ENCODE assay signal across 18 mouse cellular contexts in genomic region chr12:40496387-40496786, GRCm38 (mm10). TPM values are rescaled to one million over a fixed set of nuclear protein-coding genes. Genes with fewer than 3 reads are reported as not detected.
DNase-seq lines count a peak whose midpoint lies in the region; ATAC-seq lines count a peak whose summit lies in the region.
"Had no signal": no experiment of that assay in that cellular context is flagged by ENCODE, and none has a peak within 500 bp of the region (broad histone marks: within the 10 kb centered on the region; RNA-seq: fewer than 3 reads in every experiment).

No protein-coding gene starts in this region.

- peak overlapping the region; percentile 17; the same call in 1 of the 2 replicates for H3K9ac ChIP-seq in hindbrain, embryonic 16.5 days (ENCODE audit: low read depth, low read length)
- H3K9ac ChIP-seq in hindbrain, embryonic 11.5 days (ENCODE audit: low read depth, low read length) = no peak overlapping the region
- H3K9ac ChIP-seq in intestine, embryonic 16.5 days (ENCODE audit: low read depth, low read length) = 0 out of 2 replicates have a peak overlapping the region, but pooled peaks have one; percentile 32
- H3K9ac ChIP-seq: embryonic facial prominence, embryonic 15.5 days; forebrain, embryonic 15.5 days; liver, embryonic 13.5 days; midbrain, embryonic 12.5 days had no signal

- no peaks in the 10 kb centered on the region for H3K36me3 ChIP-seq in hindbrain, embryonic 16.5 days (ENCODE audit: control insufficient read depth, insufficient read depth, low read length)
- H3K36me3 ChIP-seq in hindbrain, embryonic 11.5 days (ENCODE audit: control insufficient read depth, insufficient read depth, low read length) = no peaks in the 10 kb centered on the region
- no peaks in the 10 kb centered on the region for H3K36me3 ChIP-seq in intestine, embryonic 16.5 days (ENCODE audit: control insufficient read depth, insufficient read depth, low read length)
- H3K36me3 ChIP-seq: embryonic facial prominence, embryonic 15.5 days; forebrain, embryonic 15.5 days; heart, embryonic 10.5 days; hindbrain, embryonic 10.5 days; liver, embryonic 13.5 days; midbrain, embryonic 12.5 days had no signal

- H3K27me3 ChIP-seq in hindbrain, embryonic 16.5 days (replicated peaks; ENCODE audit: control insufficient read depth, insufficient read depth, low read length) = no peaks in the 10 kb centered on the region
- H3K27me3 ChIP-seq in hindbrain, embryonic 11.5 days (ENCODE audit: control insufficient read depth, insufficient read depth, low read length) = no peaks in the 10 kb centered on the region
- H3K27me3 ChIP-seq in intestine, embryonic 16.5 days (replicated peaks; ENCODE audit: control insufficient read depth, insufficient read depth, low read length) = no peaks in the 10 kb centered on the region
- H3K27me3 ChIP-seq: embryonic facial prominence, embryonic 15.5 days; forebrain, embryonic 15.5 days; liver, embryonic 13.5 days; midbrain, embryonic 12.5 days had no signal

- WGBS in hindbrain, embryonic 16.5 days = 71% methylated on average over 11 of the region's 11 CpGs
- 74% methylated on average over 11 of the region's 11 CpGs for WGBS in hindbrain, embryonic 11.5 days
- 54% methylated on average over 11 of the region's 11 CpGs for WGBS in intestine, embryonic 16.5 days

- H3K4me1 ChIP-seq in hindbrain, embryonic 16.5 days (ENCODE audit: control insufficient read depth, insufficient read depth, low read depth, low read length) = peaks cover 26% of the 10 kb centered on the region
- no peaks in the 10 kb centered on the region for H3K4me1 ChIP-seq in hindbrain, embryonic 11.5 days (replicated peaks; ENCODE audit: control insufficient read depth, insufficient read depth, low read length)
- H3K4me1 ChIP-seq in intestine, embryonic 16.5 days (ENCODE audit: control insufficient read depth, insufficient read depth, low read length) = peaks cover 3% of the 10 kb centered on the region; the same call in 1 of the 2 replicates

- no peak for ATAC-seq in hindbrain, embryonic 16.5 days
- no peak for ATAC-seq in hindbrain, embryonic 11.5 days (ENCODE audit: low FRiP score)
- 0 out of 2 replicates have a peak, but pooled peaks have one; percentile 42 for ATAC-seq in intestine, embryonic 16.5 days
- ATAC-seq: forebrain, embryonic 15.5 days had no signal

- no peak overlapping the region for H3K27ac ChIP-seq in hindbrain, embryonic 16.5 days (ENCODE audit: low read depth, low read length)
- H3K27ac ChIP-seq in hindbrain, embryonic 11.5 days (ENCODE audit: low read depth, low read length) = no peak overlapping the region
- H3K27ac ChIP-seq in intestine, embryonic 16.5 days (ENCODE audit: low read length) = no peak overlapping the region
- H3K27ac ChIP-seq: embryonic facial prominence, embryonic 15.5 days; forebrain, embryonic 15.5 days; heart, embryonic 10.5 days; hindbrain, embryonic 10.5 days; liver, embryonic 13.5 days; midbrain, embryonic 12.5 days had no signal

- no peak overlapping the region for H3K4me3 ChIP-seq in hindbrain, embryonic 16.5 days (ENCODE audit: low read length)
- no peak overlapping the region for H3K4me3 ChIP-seq in hindbrain, embryonic 11.5 days (ENCODE audit: low read depth, low read length)
- H3K4me3 ChIP-seq in intestine, embryonic 16.5 days (ENCODE audit: low read length) = no peak overlapping the region
- H3K4me3 ChIP-seq: embryonic facial prominence, embryonic 15.5 days; forebrain, embryonic 15.5 days; heart, embryonic 10.5 days; hindbrain, embryonic 10.5 days; liver, embryonic 13.5 days; midbrain, embryonic 12.5 days had no signal

- DNase-seq in hindbrain, embryonic 11.5 days (ENCODE audit: low spot score) = no peak
- peak; percentile 34 for DNase-seq in right cerebral cortex, adult 18-20 months
- DNase-seq in right cerebral cortex, postnatal 14 days = no peak
- no peak for DNase-seq in thymus, postnatal 36 days
- DNase-seq in kidney, postnatal 36 days = no peak
- DNase-seq: adrenal gland, postnatal 10 days; cerebellum, adult 9-10 months; heart, postnatal 10 days; kidney, adult 8-10 months; kidney, postnatal 10 days; liver, embryonic 13.5 days had no signal

- no peak overlapping the region for H3K4me2 ChIP-seq in hindbrain, embryonic 16.5 days (ENCODE audit: low read length)
- no peak overlapping the region for H3K4me2 ChIP-seq in hindbrain, embryonic 11.5 days (replicated peaks; ENCODE audit: low read depth, low read length)
- 0 out of 2 replicates have a peak overlapping the region, but pooled peaks have one; percentile 11 for H3K4me2 ChIP-seq in intestine, embryonic 16.5 days (ENCODE audit: low read depth, low read length)
- H3K4me2 ChIP-seq: embryonic facial prominence, embryonic 15.5 days; forebrain, embryonic 15.5 days; liver, embryonic 13.5 days; midbrain, embryonic 12.5 days had no signal

- H3K9me3 ChIP-seq in hindbrain, embryonic 16.5 days (ENCODE audit: control insufficient read depth, low read length) = no peaks in the 10 kb centered on the region
- H3K9me3 ChIP-seq in hindbrain, embryonic 11.5 days (ENCODE audit: control insufficient read depth, low read length) = no peaks in the 10 kb centered on the region
- no peaks in the 10 kb centered on the region for H3K9me3 ChIP-seq in intestine, embryonic 16.5 days (ENCODE audit: control insufficient read depth, low read length)
- H3K9me3 ChIP-seq: embryonic facial prominence, embryonic 15.5 days; forebrain, embryonic 15.5 days; heart, embryonic 10.5 days; hindbrain, embryonic 10.5 days; liver, embryonic 13.5 days; midbrain, embryonic 12.5 days had no signal

RNA-seq across cellular contexts. Expression of gene Dock4, which starts 50.6 kb away (rescaled TPM):
- polyA plus RNA-seq in hindbrain, embryonic 16.5 days (2015; fragmentation: Nextera tagmentation; extraction: Ambion mirVana) = 27.9 and 28.9 TPM in 2 replicates
- polyA plus RNA-seq in hindbrain, embryonic 11.5 days (2014; fragmentation: Nextera tagmentation; extraction: Ambion mirVana) = 19.8 and 29.4 TPM in 2 replicates
- 3.4 and 4.2 TPM in 2 replicates for polyA plus RNA-seq in intestine, embryonic 16.5 days (2015; fragmentation: Nextera tagmentation; extraction: Ambion mirVana)

RNA-seq across cellular contexts. Expression of gene Zfp277, which starts 50.7 kb away (rescaled TPM):
- 30.9 and 33.0 TPM in 2 replicates for polyA plus RNA-seq in hindbrain, embryonic 16.5 days (2015; fragmentation: Nextera tagmentation; extraction: Ambion mirVana)
- 42.3 and 46.2 TPM in 2 replicates for polyA plus RNA-seq in hindbrain, embryonic 11.5 days (2014; fragmentation: Nextera tagmentation; extraction: Ambion mirVana)
- 27.7 and 29.3 TPM in 2 replicates for polyA plus RNA-seq in intestine, embryonic 16.5 days (2015; fragmentation: Nextera tagmentation; extraction: Ambion mirVana)
